Mouse (Mus musculus): ENCODE results near the gene Slc17a2. TPM values are rescaled to one million over a fixed set of nuclear protein-coding genes. Genes with fewer than 3 reads are reported as not detected.
A peak's percentile ranks its signal among the peaks of the same experiment; 100 is the strongest.
"Not testable (repeated sequence)": the region's sequence is repeated elsewhere in the genome, so short reads cannot be mapped to it uniquely, and the experiment has no call there.

Gene Slc17a2
- not detected in 2 replicates for polyA plus RNA-seq (2016; fragmentation: Nextera tagmentation; extraction: Ambion mirVana)

DNA sequence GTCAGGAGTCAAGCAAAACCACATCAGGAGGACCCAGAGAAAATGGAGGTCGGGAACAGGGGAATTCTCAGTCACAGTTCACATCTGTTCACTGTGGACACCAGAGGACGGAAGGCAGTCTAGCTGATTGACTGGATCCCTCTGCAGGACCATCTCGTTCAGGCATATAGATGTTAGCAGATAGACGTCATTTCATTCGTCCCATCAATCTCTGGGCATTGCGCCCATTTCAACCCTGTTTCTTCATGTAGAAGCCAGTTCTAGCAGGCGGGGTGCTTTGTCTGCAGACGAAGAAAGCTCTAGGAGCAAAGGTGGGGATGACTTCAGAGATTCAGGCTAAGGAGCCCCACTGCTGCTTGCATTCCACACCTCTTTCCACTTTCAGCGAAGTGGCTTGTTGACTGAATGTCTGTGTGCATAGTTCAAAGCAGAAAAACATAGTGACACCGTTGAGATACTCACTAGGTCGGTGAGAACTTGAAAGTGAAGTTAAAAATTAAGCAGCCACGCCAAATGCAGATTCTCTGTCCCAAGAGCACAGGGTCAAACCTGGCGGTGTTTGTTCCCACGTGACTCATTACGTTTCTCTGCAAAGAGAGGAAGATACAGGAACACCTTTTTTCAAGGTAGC, at the start of gene Slc17a2:
TSS of gene Slc17a2 (plus strand) at position 572 of the 631 bp plus-strand sequence.
- Histone ChIP-seq H3K9ac (replicated peaks) (no peak within 1 kb of the TSS), H3K4me2 (no peak within 1 kb of the TSS), H3K27ac (no peak within 1 kb of the TSS), H3K4me1 (replicated peaks) (no peaks in the 10 kb centered on the region), H3K4me3 (replicated peaks) (no peak within 1 kb of the TSS), H3K27me3 (no peaks in the 10 kb centered on the region), H3K9me3 (no peaks in the 10 kb centered on the region), H3K36me3 (no peaks in the 10 kb centered on the region)
- no peak for ATAC-seq (ENCODE audit: insufficient number of reproducible peaks, insufficient read depth, low FRiP score, low TSS enrichment, low read depth)
- 86% methylated on average over 15 of the region's 15 CpGs for WGBS

DNA sequence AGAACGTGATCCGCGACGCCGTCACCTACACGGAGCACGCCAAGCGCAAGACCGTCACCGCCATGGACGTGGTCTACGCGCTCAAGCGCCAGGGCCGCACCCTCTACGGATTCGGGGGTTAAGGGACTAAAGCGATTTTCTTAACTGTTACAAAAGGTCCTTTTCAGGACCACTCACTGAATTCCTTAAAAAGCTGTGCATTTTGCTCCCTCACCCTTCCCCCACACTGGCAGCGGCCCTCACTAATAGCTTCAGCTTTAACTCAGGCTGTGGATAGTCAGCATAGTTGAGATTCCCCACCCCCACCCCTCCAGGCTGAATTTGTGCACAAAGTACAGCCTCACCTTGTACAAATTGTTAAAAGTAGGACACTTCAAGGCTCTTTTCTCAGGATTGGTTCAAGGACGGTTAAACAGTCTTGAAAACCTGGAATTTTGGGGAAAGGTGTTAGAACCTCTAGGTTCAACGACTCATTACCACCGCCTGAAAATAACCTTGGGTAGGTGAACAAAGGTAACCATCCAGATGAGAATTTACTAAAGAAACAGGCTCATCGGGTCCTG, 49.5 kb upstream of the Slc17a2 start:
- Histone ChIP-seq H3K4me3 (replicated peaks) (peak overlapping the region; percentile 43), H3K9me3 (no peaks in the 10 kb centered on the region), H3K9ac (replicated peaks) (peak overlapping the region; percentile 65), H3K27me3 (no peaks in the 10 kb centered on the region), H3K4me2 (peak overlapping the region; percentile 79), H3K36me3 (no peaks in the 10 kb centered on the region), H3K4me1 (replicated peaks) (peaks cover 16% of the 10 kb centered on the region), H3K27ac (peak overlapping the region; percentile 96)
- ATAC-seq (ENCODE audit: insufficient number of reproducible peaks, insufficient read depth, low FRiP score, low TSS enrichment, low read depth): peak; percentile 10; the same call in 1 of the 2 replicates
- WGBS: 2% methylated on average over 17 of the region's 23 CpGs

DNA sequence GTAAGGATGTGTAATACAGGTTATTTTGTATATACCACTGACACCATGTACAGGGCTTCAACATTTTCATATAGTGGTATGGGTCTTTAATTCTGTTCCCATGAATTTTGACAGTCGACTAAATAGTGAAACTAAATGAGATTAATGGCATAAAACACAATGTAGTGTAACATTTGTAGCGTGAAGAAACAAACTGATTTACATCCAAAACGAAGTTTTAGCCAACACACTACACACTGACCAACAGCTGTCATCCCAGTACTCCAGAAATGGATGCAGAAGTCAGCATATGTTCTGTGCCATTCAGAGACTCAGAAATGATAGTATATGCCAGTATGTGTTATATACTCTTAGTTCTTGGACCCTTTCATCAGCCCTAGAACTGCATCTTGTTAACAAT, 48.9 kb upstream of the Slc17a2 start:
- WGBS: 51% methylated on average over 3 of the region's 3 CpGs
- Histone ChIP-seq H3K9me3 (no peaks in the 10 kb centered on the region), H3K9ac (replicated peaks) (no peak overlapping the region), H3K4me1 (replicated peaks) (peaks cover 17% of the 10 kb centered on the region), H3K36me3 (no peaks in the 10 kb centered on the region), H3K4me3 (replicated peaks) (no peak overlapping the region), H3K4me2 (peak overlapping the region; percentile 79), H3K27ac (peak overlapping the region; percentile 78), H3K27me3 (no peaks in the 10 kb centered on the region)
- ATAC-seq (ENCODE audit: insufficient number of reproducible peaks, insufficient read depth, low FRiP score, low TSS enrichment, low read depth): no peak

DNA sequence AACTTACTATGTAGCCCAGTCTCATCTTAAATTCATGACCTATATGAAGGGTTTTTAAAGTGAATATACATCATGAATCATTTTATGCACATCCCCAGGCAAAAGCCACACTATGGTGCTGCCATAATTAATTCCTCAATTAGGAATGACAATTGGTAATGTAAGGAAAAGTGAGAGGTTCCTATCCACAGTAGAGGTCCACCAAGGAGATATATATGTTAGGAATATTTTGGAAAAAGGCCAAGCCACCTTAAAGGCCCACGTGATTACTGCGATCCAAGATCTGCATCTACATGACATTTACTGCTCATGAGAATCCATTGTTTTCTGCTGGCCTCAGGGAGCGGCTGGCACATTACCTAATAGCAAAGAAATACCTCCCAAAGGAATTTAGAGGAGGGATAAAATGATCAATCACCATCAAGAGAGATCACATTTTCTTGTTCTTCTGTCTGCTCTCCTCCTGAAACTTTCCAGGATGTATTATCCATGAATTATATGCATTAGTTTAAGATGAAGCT, 47.5 kb upstream of the Slc17a2 start:
- WGBS: 80% methylated on average over 3 of the region's 3 CpGs
- peaks cover 22% of the 10 kb centered on the region for H3K4me1 ChIP-seq (replicated peaks)

DNA sequence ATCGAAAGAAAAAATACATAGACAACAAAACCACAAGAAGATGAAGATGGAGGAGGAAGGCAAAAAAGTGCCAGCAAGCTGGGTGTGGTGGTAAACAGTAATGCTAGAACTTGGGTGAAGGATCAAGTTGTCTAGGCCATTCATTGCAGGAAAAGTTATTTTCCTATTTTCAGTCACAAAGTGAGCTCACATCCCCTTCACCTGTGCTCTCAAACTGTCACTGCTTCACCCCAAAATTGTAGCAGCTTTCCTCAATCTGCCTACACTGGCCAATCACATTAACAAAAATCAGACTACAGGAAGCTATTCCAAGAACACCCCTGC, 46.9 kb upstream of the Slc17a2 start:
- 83% methylated on average over 1 of the region's 1 CpGs for WGBS
- H3K4me2 ChIP-seq: peak overlapping the region; percentile 85
- H3K36me3 ChIP-seq: no peaks in the 10 kb centered on the region
- H3K4me1 ChIP-seq (replicated peaks): peaks cover 28% of the 10 kb centered on the region
- H3K9me3 ChIP-seq: no peaks in the 10 kb centered on the region
- peak overlapping the region; percentile 65; the same call in 1 of the 2 replicates for H3K9ac ChIP-seq (replicated peaks)
- no peak for ATAC-seq (ENCODE audit: insufficient number of reproducible peaks, insufficient read depth, low FRiP score, low TSS enrichment, low read depth)
- H3K4me3 ChIP-seq (replicated peaks): peak overlapping the region; percentile 48
- H3K27ac ChIP-seq: peak overlapping the region; percentile 97
- H3K27me3 ChIP-seq: no peaks in the 10 kb centered on the region

More for the DNA sequence above, 47.5 kb upstream of the Slc17a2 start:
- Histone ChIP-seq H3K4me3 (replicated peaks) (no peak overlapping the region), H3K9me3 (no peaks in the 10 kb centered on the region), H3K9ac (replicated peaks) (no peak overlapping the region), H3K4me2 (no peak overlapping the region), H3K36me3 (no peaks in the 10 kb centered on the region), H3K27ac (no peak overlapping the region), H3K27me3 (no peaks in the 10 kb centered on the region)
- ATAC-seq (ENCODE audit: insufficient number of reproducible peaks, insufficient read depth, low FRiP score, low TSS enrichment, low read depth): no peak

DNA sequence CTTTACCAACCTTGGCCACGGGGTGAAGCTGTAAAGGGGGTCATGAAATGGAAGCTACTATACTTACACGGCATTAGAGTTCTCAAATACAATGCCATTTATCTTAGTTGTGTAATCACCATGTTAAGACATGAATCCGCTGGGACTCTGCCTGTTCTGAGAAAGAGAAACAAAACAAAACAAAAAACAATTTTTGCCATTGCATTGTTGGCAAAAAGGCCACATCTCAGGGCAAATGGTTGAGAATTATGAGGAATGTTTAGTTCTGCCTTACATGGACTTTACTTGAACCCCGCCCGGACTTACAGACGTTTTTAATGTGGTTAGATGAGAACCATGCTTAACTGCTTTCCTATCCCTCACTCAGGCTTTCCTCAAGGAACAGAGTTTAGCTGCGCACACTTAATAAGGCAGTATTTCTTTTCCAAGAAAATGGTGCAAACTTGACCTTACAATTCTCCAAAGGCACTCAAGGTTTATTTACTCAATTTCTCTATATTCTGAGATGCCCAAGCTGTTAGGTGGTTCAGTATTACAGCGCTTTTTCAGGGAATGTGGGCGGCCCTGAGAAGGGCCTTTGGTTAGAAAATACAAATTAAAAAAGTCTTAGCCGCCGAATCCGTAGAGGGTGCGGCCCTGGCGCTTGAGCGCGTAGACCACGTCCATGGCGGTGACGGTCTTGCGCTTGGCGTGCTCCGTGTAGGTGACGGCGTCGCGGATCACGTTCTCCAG, 46.4 kb upstream of the Slc17a2 start:
- Histone ChIP-seq H3K27me3 (no peaks in the 10 kb centered on the region), H3K27ac (peak overlapping the region; percentile 97), H3K4me2 (peak overlapping the region; percentile 85), H3K36me3 (no peaks in the 10 kb centered on the region), H3K9ac (replicated peaks) (peak overlapping the region; percentile 65), H3K4me3 (replicated peaks) (peak overlapping the region; percentile 48), H3K9me3 (no peaks in the 10 kb centered on the region), H3K4me1 (replicated peaks) (peaks cover 30% of the 10 kb centered on the region)
- WGBS: 1% methylated on average over 22 of the region's 27 CpGs
- ATAC-seq (ENCODE audit: insufficient number of reproducible peaks, insufficient read depth, low FRiP score, low TSS enrichment, low read depth): no peak

DNA sequence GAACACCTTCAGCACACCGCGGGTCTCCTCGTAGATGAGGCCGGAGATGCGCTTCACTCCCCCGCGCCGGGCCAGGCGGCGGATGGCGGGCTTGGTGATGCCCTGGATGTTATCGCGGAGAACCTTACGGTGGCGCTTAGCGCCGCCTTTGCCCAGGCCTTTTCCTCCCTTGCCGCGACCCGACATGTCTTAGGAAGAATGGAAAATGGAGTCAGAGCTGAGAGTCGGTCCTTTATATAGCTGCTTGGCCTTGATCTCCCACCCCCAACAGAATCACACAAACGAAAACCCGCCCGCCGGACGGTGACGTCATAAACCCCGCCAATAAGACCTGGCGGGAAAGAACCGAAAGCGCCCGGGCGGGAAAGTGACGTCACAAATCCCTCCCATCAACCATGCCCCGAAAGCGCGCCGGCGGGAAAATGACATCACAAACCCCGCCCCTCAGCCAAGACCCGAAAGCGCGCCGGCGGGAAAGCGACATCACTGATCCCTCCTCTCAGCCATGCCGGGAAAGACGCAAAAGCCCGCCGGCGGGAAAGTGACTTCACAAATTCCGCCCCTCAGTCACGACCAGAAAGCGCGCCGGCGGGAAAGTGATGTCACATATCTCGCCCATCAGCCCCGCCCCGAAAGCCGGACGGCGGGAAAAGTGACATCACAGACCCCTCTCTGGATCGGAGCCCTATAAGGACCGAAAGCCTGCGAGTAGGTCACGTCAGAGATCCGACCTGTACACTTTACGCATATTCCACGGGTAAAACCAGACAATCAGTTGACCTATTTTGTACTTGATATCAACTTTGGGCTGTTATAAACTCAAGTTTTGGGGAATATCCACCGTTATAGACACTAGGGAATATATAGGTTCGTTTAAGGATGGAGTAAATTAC, 45.6 kb upstream of the Slc17a2 start, which contains the start of gene Hist1h4a:
TSS of gene Hist1h4a (minus strand) at position 259 of the 893 bp plus-strand sequence.
- under 1% methylated on average over 69 of the region's 72 CpGs for WGBS
- no peaks in the 10 kb centered on the region for H3K9me3 ChIP-seq
- peak; percentile 73 for ATAC-seq (ENCODE audit: insufficient number of reproducible peaks, insufficient read depth, low FRiP score, low TSS enrichment, low read depth)
- peaks cover 30% of the 10 kb centered on the region for H3K4me1 ChIP-seq (replicated peaks)
- H3K36me3 ChIP-seq: no peaks in the 10 kb centered on the region
- H3K4me3 ChIP-seq (replicated peaks): peak within 1 kb of the TSS; percentile 48
- H3K27ac ChIP-seq: peak within 1 kb of the TSS; percentile 97
- H3K9ac ChIP-seq (replicated peaks): peak within 1 kb of the TSS; percentile 71
- H3K27me3 ChIP-seq: no peaks in the 10 kb centered on the region
- H3K4me2 ChIP-seq: peak within 1 kb of the TSS; percentile 85

DNA sequence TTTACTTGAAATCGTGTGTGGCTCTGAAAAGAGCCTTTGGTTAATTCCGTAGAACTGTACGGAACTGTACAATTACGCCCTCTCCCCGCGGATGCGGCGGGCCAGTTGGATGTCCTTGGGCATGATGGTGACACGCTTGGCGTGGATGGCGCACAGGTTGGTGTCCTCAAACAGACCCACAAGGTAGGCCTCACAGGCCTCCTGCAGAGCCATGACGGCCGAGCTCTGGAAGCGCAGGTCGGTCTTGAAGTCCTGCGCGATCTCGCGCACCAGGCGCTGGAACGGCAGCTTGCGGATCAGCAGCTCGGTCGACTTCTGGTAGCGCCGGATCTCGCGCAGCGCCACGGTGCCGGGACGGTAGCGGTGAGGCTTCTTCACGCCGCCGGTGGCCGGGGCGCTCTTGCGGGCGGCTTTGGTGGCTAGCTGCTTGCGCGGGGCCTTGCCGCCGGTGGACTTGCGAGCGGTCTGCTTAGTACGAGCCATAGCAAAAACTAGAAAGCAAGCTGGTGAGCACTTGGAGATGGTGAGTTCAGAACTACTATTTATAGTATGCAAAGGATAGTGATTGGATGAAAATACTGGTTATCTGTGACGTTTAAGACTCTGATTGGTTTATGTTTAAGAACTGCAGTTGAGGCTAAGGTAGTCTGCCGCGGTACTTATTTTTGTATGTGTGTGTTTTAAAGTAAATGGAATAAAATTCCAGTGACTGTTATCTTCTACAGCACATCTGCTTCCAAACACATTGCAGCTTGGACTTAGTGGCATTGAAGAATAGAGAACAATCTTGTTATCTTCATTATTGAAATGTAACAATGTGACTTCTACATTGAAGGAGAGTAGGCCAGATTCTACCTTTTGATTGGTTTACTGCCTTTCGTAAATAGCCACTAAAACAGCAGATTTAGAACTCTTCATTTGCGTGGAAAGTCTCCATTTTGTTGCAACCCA, 44.6 kb upstream of the Slc17a2 start, which contains the start of gene Hist1h3a:
TSS of gene Hist1h3a (minus strand) at position 516 of the 951 bp plus-strand sequence.
- H3K4me1 ChIP-seq (replicated peaks): peaks cover 30% of the 10 kb centered on the region
- ATAC-seq (ENCODE audit: insufficient number of reproducible peaks, insufficient read depth, low FRiP score, low TSS enrichment, low read depth): peak; percentile 72
- H3K27me3 ChIP-seq, H3K36me3 ChIP-seq, H3K9me3 ChIP-seq: not testable (repeated sequence)
- peak within 1 kb of the TSS; percentile 71 for H3K9ac ChIP-seq (replicated peaks)
- H3K4me2 ChIP-seq: peak within 1 kb of the TSS; percentile 85
- peak within 1 kb of the TSS; percentile 48 for H3K4me3 ChIP-seq (replicated peaks)
- peak within 1 kb of the TSS; percentile 97 for H3K27ac ChIP-seq
- under 1% methylated on average over 34 of the region's 52 CpGs for WGBS

DNA sequence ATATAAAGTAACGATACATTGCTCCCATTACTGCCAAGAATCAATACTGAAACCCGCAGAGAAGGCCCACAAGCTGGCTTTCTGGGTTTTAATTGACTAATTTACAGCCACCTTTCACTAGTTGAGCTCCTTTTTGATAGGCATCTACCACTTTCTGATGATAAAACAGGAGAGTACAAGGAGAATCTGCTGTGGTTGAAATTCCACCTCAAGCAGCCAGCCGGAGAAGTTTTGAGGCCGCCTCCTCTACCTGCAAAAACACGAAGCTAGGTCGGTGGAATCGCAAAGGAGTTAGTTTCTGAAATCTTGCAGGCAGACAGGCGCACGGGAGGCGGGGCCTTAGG, 43.6 kb upstream of the Slc17a2 start:
- Histone ChIP-seq H3K4me2 (peak overlapping the region; percentile 85), H3K27me3 (no peaks in the 10 kb centered on the region), H3K4me3 (replicated peaks) (peak overlapping the region; percentile 48), H3K9me3 (no peaks in the 10 kb centered on the region), H3K27ac (peak overlapping the region; percentile 97), H3K4me1 (replicated peaks) (peaks cover 25% of the 10 kb centered on the region), H3K36me3 (no peaks in the 10 kb centered on the region), H3K9ac (replicated peaks) (peak overlapping the region; percentile 51; the same call in 1 of the 2 replicates)
- no peak for ATAC-seq (ENCODE audit: insufficient number of reproducible peaks, insufficient read depth, low FRiP score, low TSS enrichment, low read depth)
- WGBS: under 1% methylated on average over 10 of the region's 10 CpGs
